Mouse (Mus musculus): ENCODE results near the gene Pias4. TPM values are rescaled to one million over a fixed set of nuclear protein-coding genes. Genes with fewer than 3 reads are reported as not detected.
A peak's percentile ranks its signal among the peaks of the same experiment; 100 is the strongest.

Gene Pias4
- polyA plus RNA-seq, 1 experiment from 2014 or later: 36.0 TPM

- Histone ChIP-seq H3K4me3 (no peak overlapping the region), H3K4me1 (replicated peaks) (peaks cover 24% of the 10 kb centered on the region), H3K27me3 (replicated peaks) (no peaks in the 10 kb centered on the region), H3K9me3 (replicated peaks) (no peaks in the 10 kb centered on the region), H3K9ac (no peak overlapping the region), H3K27ac (ENCODE audit: poor library complexity, severe bottlenecking) (no peak overlapping the region), H3K36me3 (peaks cover 45% of the 10 kb centered on the region), H3K4me2 (no peak overlapping the region)
- ATAC-seq (ENCODE audit: insufficient number of reproducible peaks, low FRiP score): no peak
- WGBS: 82% methylated on average over 8 of the region's 8 CpGs
These were observed 2.6 kb downstream of the Pias4 start for GRCm38 (mm10) chr10:81165118-81165517.

DNA sequence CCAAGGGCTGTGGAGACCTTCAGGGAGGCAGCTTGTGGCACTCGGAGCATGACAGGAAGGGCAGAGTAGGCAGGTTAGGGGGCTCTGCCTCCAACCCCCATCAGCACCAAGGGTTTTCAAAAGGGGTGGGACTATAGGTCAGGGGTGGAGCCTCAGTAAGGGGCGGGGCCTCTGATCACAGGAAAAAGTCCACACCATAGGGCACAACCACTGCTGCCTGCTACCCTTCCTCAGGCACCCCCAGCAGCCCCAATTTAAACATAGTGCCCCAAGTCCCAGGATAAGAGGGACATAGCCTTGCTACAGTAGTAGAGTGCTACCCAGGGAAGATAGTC lies 5.4 kb downstream of the Pias4 start:
- Histone ChIP-seq H3K4me3 (no peak overlapping the region), H3K9me3 (replicated peaks) (no peaks in the 10 kb centered on the region), H3K36me3 (peaks cover 67% of the 10 kb centered on the region), H3K27me3 (replicated peaks) (no peaks in the 10 kb centered on the region), H3K4me2 (no peak overlapping the region), H3K4me1 (replicated peaks) (peaks cover 18% of the 10 kb centered on the region), H3K9ac (no peak overlapping the region), H3K27ac (ENCODE audit: poor library complexity, severe bottlenecking) (no peak overlapping the region)
- WGBS: 65% methylated on average over 2 of the region's 2 CpGs
- ATAC-seq (ENCODE audit: insufficient number of reproducible peaks, low FRiP score): no peak

- WGBS: 87% methylated on average over 8 of the region's 8 CpGs
- Histone ChIP-seq H3K4me1 (replicated peaks) (peaks cover 14% of the 10 kb centered on the region), H3K9me3 (replicated peaks) (no peaks in the 10 kb centered on the region), H3K27me3 (replicated peaks) (no peaks in the 10 kb centered on the region), H3K27ac (ENCODE audit: poor library complexity, severe bottlenecking) (no peak overlapping the region), H3K4me3 (no peak overlapping the region), H3K36me3 (peaks cover 72% of the 10 kb centered on the region), H3K9ac (no peak overlapping the region), H3K4me2 (no peak overlapping the region)
- ATAC-seq (ENCODE audit: insufficient number of reproducible peaks, low FRiP score): no peak
These were observed 6.0 kb downstream of the Pias4 start for GRCm38 (mm10) chr10:81161602-81162317.

GRCm38 (mm10) chr10:81154736-81155135 lies 13.0 kb downstream of the Pias4 start:
- no peaks in the 10 kb centered on the region for H3K27me3 ChIP-seq (replicated peaks)
- H3K9ac ChIP-seq: 0 out of 2 replicates have a peak overlapping the region, but pooled peaks have one; percentile 14
- no peak overlapping the region for H3K4me3 ChIP-seq
- H3K27ac ChIP-seq (ENCODE audit: poor library complexity, severe bottlenecking): peak overlapping the region; percentile 6; the same call in 1 of the 2 replicates
- ATAC-seq (ENCODE audit: insufficient number of reproducible peaks, low FRiP score): no peak
- H3K4me1 ChIP-seq (replicated peaks): peaks cover 27% of the 10 kb centered on the region
- H3K9me3 ChIP-seq (replicated peaks): no peaks in the 10 kb centered on the region
- H3K4me2 ChIP-seq: no peak overlapping the region
- H3K36me3 ChIP-seq: peaks cover 80% of the 10 kb centered on the region
- WGBS: 82% methylated on average over 6 of the region's 6 CpGs

- Histone ChIP-seq H3K4me3 (no peak overlapping the region), H3K4me1 (replicated peaks) (peaks cover 29% of the 10 kb centered on the region), H3K9me3 (replicated peaks) (no peaks in the 10 kb centered on the region), H3K9ac (no peak overlapping the region), H3K4me2 (no peak overlapping the region), H3K27me3 (replicated peaks) (no peaks in the 10 kb centered on the region), H3K36me3 (peaks cover 83% of the 10 kb centered on the region), H3K27ac (ENCODE audit: poor library complexity, severe bottlenecking) (no peak overlapping the region)
- ATAC-seq (ENCODE audit: insufficient number of reproducible peaks, low FRiP score): no peak
- WGBS: 84% methylated on average over 12 of the region's 12 CpGs
These were observed 13.4 kb downstream of the Pias4 start for GRCm38 (mm10) chr10:81154313-81154712.

DNA sequence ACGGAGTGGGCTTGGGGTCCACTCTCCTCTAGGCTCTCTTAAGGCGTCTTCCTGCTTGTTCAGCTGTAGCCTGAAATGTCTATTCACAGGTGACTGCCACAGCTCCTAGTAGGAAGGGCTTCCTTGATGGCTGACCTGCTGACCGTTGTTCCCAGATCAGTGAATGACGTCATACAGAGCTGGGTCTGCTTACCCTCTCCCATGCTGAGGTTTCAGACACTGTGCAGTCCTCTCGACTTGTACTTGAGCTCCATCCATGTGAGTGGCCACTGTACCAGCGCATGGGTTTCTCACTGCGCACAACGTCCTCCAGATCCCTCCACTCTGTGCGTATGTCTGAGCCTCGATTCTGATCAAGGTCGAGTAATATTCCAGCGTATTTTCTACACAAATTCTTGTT lies 15.1 kb downstream of the Pias4 start:
- no peaks in the 10 kb centered on the region for H3K27me3 ChIP-seq (replicated peaks)
- WGBS: 56% methylated on average over 12 of the region's 12 CpGs
- peaks cover 29% of the 10 kb centered on the region for H3K4me1 ChIP-seq (replicated peaks)
- peak overlapping the region; percentile 81 for H3K27ac ChIP-seq (ENCODE audit: poor library complexity, severe bottlenecking)
- H3K4me3 ChIP-seq: no peak overlapping the region
- ATAC-seq (ENCODE audit: insufficient number of reproducible peaks, low FRiP score): peak; percentile 26
- H3K36me3 ChIP-seq: peaks cover 86% of the 10 kb centered on the region
- H3K4me2 ChIP-seq: no peak overlapping the region
- H3K9me3 ChIP-seq (replicated peaks): no peaks in the 10 kb centered on the region
- peak overlapping the region; percentile 54; the same call in 1 of the 2 replicates for H3K9ac ChIP-seq

GRCm38 (mm10) chr10:81151261-81151660 lies 16.5 kb downstream of the Pias4 start:
- H3K4me2 ChIP-seq: no peak overlapping the region
- no peak overlapping the region for H3K9ac ChIP-seq
- H3K9me3 ChIP-seq (replicated peaks): no peaks in the 10 kb centered on the region
- H3K27me3 ChIP-seq (replicated peaks): no peaks in the 10 kb centered on the region
- no peak overlapping the region for H3K27ac ChIP-seq (ENCODE audit: poor library complexity, severe bottlenecking)
- H3K36me3 ChIP-seq: peaks cover 86% of the 10 kb centered on the region
- 68% methylated on average over 6 of the region's 6 CpGs for WGBS
- no peak overlapping the region for H3K4me3 ChIP-seq
- ATAC-seq (ENCODE audit: insufficient number of reproducible peaks, low FRiP score): no peak
- peaks cover 34% of the 10 kb centered on the region for H3K4me1 ChIP-seq (replicated peaks)

DNA sequence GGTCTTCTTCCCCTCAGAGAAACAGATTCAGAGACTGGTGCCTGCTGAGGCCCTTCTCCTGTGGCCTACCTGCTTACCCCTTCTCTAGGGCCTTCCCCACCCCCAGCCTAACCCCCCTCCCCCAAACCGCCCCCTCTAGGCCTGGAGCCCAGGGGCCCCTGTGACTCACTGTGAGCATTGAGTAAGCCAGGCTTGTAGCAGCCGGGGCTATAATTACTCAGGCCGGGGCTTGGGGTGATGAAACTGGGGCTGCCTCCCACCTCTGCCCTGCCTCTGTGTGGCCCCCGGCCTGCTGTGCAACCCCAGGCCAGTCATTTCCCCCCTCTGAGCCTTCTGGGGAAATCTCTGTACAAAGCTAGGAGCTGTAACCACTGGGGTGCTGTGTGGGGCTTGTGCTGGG lies 21.4 kb downstream of the Pias4 start:
- Histone ChIP-seq H3K27ac (ENCODE audit: poor library complexity, severe bottlenecking) (no peak overlapping the region), H3K4me3 (no peak overlapping the region), H3K36me3 (peaks cover 81% of the 10 kb centered on the region), H3K4me1 (replicated peaks) (peaks cover 48% of the 10 kb centered on the region), H3K4me2 (0 out of 2 replicates have a peak overlapping the region, but pooled peaks have one; percentile 3), H3K9me3 (replicated peaks) (no peaks in the 10 kb centered on the region), H3K27me3 (replicated peaks) (no peaks in the 10 kb centered on the region), H3K9ac (no peak overlapping the region)
- no peak for ATAC-seq (ENCODE audit: insufficient number of reproducible peaks, low FRiP score)
- WGBS: 85% methylated on average over 4 of the region's 4 CpGs

DNA sequence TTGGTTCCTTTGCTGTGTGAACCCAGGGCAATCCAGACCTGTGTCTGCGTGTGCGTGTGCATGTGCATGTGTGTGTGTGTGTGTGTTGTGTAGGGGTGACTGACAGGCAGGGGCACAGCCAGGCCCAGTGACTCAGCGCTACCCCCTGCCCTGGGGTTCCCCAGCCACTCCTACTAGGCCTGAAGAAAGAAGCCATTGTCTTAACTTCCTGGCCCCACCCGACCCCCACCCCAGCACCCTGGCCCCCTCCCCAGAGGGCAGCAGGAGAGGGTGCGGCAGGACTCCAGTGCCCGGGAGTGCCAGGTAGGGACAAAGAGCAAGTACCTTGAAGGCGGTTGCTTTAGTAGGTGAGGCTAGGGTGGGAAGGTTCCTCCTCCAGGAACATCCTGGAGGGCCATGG lies 21.9 kb downstream of the Pias4 start:
- peaks cover 53% of the 10 kb centered on the region for H3K4me1 ChIP-seq (replicated peaks)
- WGBS: 84% methylated on average over 7 of the region's 7 CpGs
- no peak overlapping the region for H3K9ac ChIP-seq
- no peak overlapping the region for H3K4me2 ChIP-seq
- H3K27ac ChIP-seq (ENCODE audit: poor library complexity, severe bottlenecking): no peak overlapping the region
- H3K9me3 ChIP-seq (replicated peaks): no peaks in the 10 kb centered on the region
- ATAC-seq (ENCODE audit: insufficient number of reproducible peaks, low FRiP score): no peak
- H3K36me3 ChIP-seq: peaks cover 81% of the 10 kb centered on the region
- H3K4me3 ChIP-seq: no peak overlapping the region
- no peaks in the 10 kb centered on the region for H3K27me3 ChIP-seq (replicated peaks)

GRCm38 (mm10) chr10:81145307-81145706 lies 22.4 kb downstream of the Pias4 start:
- Histone ChIP-seq H3K27ac (ENCODE audit: poor library complexity, severe bottlenecking) (no peak overlapping the region), H3K9ac (peak overlapping the region; percentile 6; the same call in 1 of the 2 replicates), H3K36me3 (peaks cover 78% of the 10 kb centered on the region), H3K4me3 (no peak overlapping the region), H3K9me3 (replicated peaks) (no peaks in the 10 kb centered on the region), H3K4me2 (no peak overlapping the region), H3K4me1 (replicated peaks) (peaks cover 58% of the 10 kb centered on the region), H3K27me3 (replicated peaks) (no peaks in the 10 kb centered on the region)
- WGBS: 90% methylated on average over 6 of the region's 6 CpGs
- ATAC-seq (ENCODE audit: insufficient number of reproducible peaks, low FRiP score): no peak

GRCm38 (mm10) chr10:81144667-81145066 lies 23.1 kb downstream of the Pias4 start:
- H3K9me3 ChIP-seq (replicated peaks): no peaks in the 10 kb centered on the region
- no peak overlapping the region for H3K4me2 ChIP-seq
- H3K4me1 ChIP-seq (replicated peaks): peaks cover 59% of the 10 kb centered on the region
- H3K9ac ChIP-seq: no peak overlapping the region
- WGBS: 91% methylated on average over 27 of the region's 27 CpGs
- no peak overlapping the region for H3K27ac ChIP-seq (ENCODE audit: poor library complexity, severe bottlenecking)
- ATAC-seq (ENCODE audit: insufficient number of reproducible peaks, low FRiP score): no peak
- H3K4me3 ChIP-seq: no peak overlapping the region
- peaks cover 71% of the 10 kb centered on the region for H3K36me3 ChIP-seq
- no peaks in the 10 kb centered on the region for H3K27me3 ChIP-seq (replicated peaks)
